Mouse (Mus musculus): Measurements from ENCODE around the gene C330007P06Rik. TPM values are rescaled to one million over a fixed set of nuclear protein-coding genes. Genes with fewer than 3 reads are reported as not detected.

The C330007P06Rik gene
- polyA plus RNA-seq, 1 experiment from 2014 or later = 30.7 TPM

Other genes starting within 250 kb of the C330007P06Rik start
- 3.2 and 3.3 TPM in 2 replicates for gene Akap17b, start 228.7 kb downstream of the C330007P06Rik start, polyA plus RNA-seq (2014; fragmentation: Nextera tagmentation; extraction: Ambion mirVana)
- 1.5 and 2.3 TPM in 2 replicates for gene Slc25a43, start 130.5 kb downstream of the C330007P06Rik start, polyA plus RNA-seq (2014; fragmentation: Nextera tagmentation; extraction: Ambion mirVana)
- 766 and 827 TPM in 2 replicates for gene Slc25a5, start 78.5 kb downstream of the C330007P06Rik start, polyA plus RNA-seq (2014; fragmentation: Nextera tagmentation; extraction: Ambion mirVana)
- 114 and 117 TPM in 2 replicates for gene Ube2a, start 211 bp downstream of the C330007P06Rik start, polyA plus RNA-seq (2014; fragmentation: Nextera tagmentation; extraction: Ambion mirVana)
- gene Nkrf, start 28.8 kb upstream of the C330007P06Rik start, polyA plus RNA-seq (2014; fragmentation: Nextera tagmentation; extraction: Ambion mirVana) = 3.3 and 3.6 TPM in 2 replicates
- gene Sept6, start 117.7 kb upstream of the C330007P06Rik start, polyA plus RNA-seq (2014; fragmentation: Nextera tagmentation; extraction: Ambion mirVana) = 19.9 and 21.3 TPM in 2 replicates
- gene Sowahd, start 174.7 kb upstream of the C330007P06Rik start, polyA plus RNA-seq (2014; fragmentation: Nextera tagmentation; extraction: Ambion mirVana) = 0.11 TPM in 1 of 2 replicates, not detected in the other
- gene Rpl39, start 211.3 kb upstream of the C330007P06Rik start, polyA plus RNA-seq (2014; fragmentation: Nextera tagmentation; extraction: Ambion mirVana) = 637 and 732 TPM in 2 replicates
- 16.7 and 18.6 TPM in 2 replicates for gene Upf3b, start 236.2 kb upstream of the C330007P06Rik start, polyA plus RNA-seq (2014; fragmentation: Nextera tagmentation; extraction: Ambion mirVana)

All from intestine, embryonic 14.5 days (tissue).